Mouse (Mus musculus): Measurements from ENCODE around the gene Lypd4.
"Not testable (repeated sequence)": the region's sequence is repeated elsewhere in the genome, so short reads cannot be mapped to it uniquely, and the experiment has no call there.

GRCm38 (mm10) chr7:24838732-24839409 lies 30.9 kb downstream of the Lypd4 start:
- TF ChIP-seq CTCF (IDR thresholded peaks at IDR 0.05; ENCODE audit: low read depth, low read length); TAL1 (conservative IDR thresholded peaks at IDR 0.05; ENCODE audit: low read depth, low read length); POLR2AphosphoS5 (IDR thresholded peaks at IDR 0.05; ENCODE audit: insufficient replicate concordance, low read depth, low read length); GATA1 (IDR thresholded peaks at IDR 0.05; ENCODE audit: borderline replicate concordance, low read length): not testable (repeated sequence)

Data from G1E (cell line).